Mouse (Mus musculus): ENCODE measurements around the gene Cd9.

Cd9 gene

GRCm38 (mm10) chr6:125494092-125494871 is at the start of gene Cd9:
Cd9 (minus strand) TSS chr6:125494791.
- DNase-seq (ENCODE audit: extremely low spot score, low read depth, low spot score), result peak; percentile 22

DNA sequence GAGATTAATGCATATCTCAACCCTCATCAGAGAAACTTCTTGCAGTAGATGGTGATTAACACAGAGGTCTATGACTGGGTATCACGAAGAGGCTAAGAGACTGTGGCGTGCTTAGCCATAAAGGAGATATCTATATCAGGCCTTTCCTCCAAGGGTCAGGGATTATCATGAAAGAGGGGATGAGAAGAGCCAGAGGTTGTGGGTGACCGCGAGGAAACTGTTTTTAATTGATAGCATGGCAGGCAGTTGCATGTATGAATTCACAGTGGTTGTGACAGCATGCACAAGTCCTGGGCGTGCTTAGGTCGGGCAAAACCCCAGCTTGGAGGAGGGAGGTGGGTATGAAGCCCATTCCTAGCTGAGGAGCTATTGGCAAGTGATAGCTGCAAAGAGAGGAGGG is 46.7 kb upstream of the Cd9 start:
- DNase-seq (ENCODE audit: extremely low spot score, low read depth, low spot score), result no peak

- DNase-seq (ENCODE audit: extremely low spot score, low read depth, low spot score), result no peak
Observed at GRCm38 (mm10) chr6:125540826-125541225, 46.2 kb upstream of the Cd9 start.

DNA sequence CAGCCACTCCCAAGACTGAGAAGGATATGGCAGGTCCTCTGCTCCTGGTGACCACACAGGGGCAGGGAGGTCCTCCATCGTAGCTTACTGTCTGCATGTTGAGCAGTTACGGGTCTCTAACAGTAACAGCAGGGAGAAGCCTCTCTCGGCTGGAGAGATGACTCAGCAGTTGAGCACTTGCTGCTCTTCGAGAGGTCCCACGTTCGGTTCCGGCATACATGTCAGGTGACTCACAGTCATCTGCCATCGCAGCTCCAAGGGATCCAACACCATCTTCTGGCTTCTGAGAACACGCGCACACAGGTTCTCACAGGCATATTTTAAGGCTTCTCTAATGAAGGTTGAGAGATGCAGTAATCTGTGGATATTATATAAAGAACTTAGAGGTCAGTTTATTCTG is 45.6 kb upstream of the Cd9 start:
- DNase-seq (ENCODE audit: extremely low spot score, low read depth, low spot score), result no peak

DNA sequence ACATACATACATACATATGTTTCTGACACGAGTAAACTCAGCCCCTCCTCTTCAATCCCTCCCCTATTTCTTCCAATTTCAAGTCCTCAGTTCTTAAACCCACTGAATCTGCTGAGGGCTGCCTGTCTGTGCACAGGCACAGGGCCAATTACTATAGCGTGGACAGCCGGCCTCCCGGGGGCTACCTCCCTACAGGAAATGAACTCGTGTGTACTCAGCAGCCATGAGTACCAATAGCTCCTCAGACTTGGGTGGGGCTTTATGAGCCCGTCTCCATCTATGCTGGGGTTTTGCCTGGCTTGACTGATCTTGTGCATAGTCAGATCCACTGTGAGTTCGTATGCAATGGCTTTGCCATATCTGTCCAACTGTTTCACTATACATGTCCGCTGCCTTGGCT is 44.8 kb upstream of the Cd9 start:
- DNase-seq (ENCODE audit: extremely low spot score, low read depth, low spot score), result no peak

DNA sequence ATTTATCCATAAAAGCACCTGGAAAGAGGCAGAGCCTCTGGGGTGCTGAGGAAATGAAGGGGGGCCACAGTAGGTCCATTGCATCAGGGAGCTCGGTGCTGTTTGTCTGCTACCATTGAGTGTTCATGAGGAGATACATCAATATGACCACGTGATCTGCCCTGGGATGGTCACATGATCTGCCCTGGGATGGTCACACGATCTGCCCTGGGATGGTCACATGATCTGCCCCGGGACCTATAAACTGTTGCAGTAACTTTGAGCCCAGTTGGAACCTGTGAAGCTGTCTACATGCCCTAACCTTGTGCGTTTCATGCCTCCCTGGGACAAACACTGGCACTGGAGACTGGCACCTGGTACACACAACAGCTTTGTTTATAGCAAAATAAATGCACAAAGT is 43.9 kb upstream of the Cd9 start:
- no peak for DNase-seq (ENCODE audit: extremely low spot score, low read depth, low spot score)

DNA sequence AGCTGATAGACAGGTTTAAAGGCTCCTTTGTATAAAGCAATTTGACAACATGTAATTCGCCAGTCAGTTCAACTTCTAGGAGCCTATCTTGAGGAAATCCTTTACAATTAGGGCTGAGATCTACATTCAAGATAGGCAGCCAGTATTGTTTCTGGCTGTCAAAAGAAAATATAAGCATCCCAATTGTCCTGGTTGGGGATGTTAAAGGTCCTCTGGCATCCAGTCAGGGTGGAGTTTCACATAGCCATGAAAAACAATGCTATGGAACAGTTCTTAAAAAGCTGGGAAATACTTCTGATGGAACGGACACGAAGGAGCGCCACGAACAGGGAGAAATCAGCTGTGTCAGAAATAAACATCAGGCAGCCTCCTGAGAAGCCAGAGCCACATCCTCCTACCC is 40.4 kb upstream of the Cd9 start:
- no peak for DNase-seq (ENCODE audit: extremely low spot score, low read depth, low spot score)

DNA sequence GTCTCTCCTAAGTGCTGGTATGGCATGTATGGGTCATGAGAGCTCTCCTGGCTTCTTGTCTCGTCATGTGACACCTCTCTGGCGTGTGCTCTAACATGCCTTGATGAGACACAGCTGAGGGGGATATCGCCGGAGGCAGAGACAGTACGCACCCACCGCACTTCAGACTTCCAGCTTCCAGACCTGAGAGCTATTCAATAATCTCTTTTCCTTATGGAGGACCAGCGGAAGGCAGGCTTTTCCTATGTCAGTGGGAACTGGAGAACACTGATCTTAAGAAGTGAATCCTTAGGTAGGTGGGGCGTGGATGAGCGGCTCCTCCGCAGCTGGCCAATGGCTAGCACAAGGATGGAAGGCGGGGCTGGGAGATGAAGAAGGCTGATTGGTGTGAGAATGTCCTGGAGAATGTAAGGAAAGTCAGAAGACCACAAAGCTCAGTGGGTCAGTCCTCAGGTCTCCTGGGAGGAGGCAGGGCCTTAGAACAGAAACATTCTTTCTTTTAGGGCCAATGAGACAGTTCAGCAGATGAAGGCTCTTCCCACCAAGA is 38.6 kb upstream of the Cd9 start:
- no peak for DNase-seq (ENCODE audit: extremely low spot score, low read depth, low spot score)

- no peak for DNase-seq (ENCODE audit: extremely low spot score, low read depth, low spot score)
Observed at GRCm38 (mm10) chr6:125529479-125529878, 34.9 kb upstream of the Cd9 start.

- no peak for DNase-seq (ENCODE audit: extremely low spot score, low read depth, low spot score)
Observed at GRCm38 (mm10) chr6:125528614-125529200, 34.1 kb upstream of the Cd9 start.

DNA sequence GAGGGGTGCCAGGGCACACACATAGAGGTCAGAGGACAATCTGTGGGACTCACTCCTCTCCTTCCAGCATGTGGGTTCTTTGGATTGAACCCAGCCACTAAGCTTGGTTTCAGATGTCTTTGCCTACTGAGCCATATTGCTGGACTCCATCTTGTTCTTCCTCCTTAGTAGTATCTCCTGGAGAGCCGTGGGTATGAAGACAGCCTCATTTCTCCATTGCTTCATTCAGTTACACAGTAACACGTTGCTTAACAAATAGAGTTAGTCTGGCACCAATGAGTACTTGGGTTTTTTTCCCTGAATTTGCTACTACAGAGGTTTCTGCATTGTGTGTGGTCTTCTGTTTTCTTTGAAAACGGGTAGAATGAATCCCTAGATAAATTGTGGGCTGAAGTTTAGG is 31.5 kb upstream of the Cd9 start:
- DNase-seq (ENCODE audit: extremely low spot score, low read depth, low spot score), result no peak

DNA sequence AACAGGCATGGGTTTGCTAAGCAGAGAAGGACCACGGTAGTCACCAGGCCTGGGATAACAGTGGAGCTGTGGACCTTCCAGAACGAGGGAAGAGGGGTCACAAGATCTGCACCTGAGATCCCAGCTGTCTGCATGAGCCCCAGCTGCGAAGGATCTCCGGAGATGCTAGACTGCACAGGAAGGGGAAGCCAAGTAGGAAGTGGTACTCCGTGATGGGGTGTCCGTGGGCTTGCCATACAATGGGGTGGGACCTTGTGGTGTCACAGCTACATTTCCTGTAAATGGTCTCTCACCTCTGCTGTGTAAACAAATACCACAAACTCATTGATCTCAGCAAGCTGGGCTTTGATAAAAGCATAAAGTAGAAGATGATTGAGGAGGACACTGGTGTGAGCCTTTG is 29.4 kb upstream of the Cd9 start:
- no peak for DNase-seq (ENCODE audit: extremely low spot score, low read depth, low spot score)

- no peak for DNase-seq (ENCODE audit: extremely low spot score, low read depth, low spot score)
Observed at GRCm38 (mm10) chr6:125521558-125522193, 27.1 kb upstream of the Cd9 start.

DNA sequence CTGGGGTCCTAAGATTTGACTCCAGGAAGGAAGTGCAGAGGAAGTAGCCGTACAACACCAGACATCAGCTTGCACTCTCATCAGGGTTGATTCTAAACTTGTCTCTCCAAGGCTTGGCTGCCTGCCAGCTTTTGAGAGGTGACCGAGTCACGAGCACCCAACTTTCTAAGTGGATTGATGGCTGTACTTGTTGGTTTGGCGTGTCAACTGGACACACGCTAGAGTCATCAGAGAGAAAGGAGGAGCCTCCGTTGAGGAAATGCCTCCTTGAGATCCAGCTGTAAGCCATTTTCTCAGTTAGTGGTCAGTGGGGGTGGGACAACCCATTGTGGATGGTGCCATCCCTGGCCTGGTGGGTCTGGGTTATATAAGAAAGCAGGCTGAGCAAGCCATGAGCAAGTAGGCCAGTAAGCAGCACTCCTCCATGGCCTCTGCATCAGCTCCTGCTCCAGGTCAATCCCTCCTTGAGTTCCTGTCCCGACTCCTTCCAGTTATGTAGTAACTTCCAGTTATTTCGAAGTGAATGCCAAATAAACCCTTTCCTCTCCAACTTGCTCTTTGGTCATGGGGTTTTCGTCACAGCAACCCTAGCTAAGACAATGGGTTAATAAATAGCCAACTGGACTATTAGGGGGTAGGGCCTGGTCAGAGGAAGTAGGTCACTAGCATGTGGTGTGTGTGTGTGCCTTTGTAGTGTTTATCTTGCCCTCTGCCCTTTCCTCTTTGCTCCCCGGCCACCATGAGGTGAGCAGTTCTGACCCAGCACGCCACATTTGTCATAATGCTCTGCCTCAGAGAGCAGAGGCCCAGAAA is 21.1 kb upstream of the Cd9 start:
- DNase-seq (ENCODE audit: extremely low spot score, low read depth, low spot score), result no peak

DNA sequence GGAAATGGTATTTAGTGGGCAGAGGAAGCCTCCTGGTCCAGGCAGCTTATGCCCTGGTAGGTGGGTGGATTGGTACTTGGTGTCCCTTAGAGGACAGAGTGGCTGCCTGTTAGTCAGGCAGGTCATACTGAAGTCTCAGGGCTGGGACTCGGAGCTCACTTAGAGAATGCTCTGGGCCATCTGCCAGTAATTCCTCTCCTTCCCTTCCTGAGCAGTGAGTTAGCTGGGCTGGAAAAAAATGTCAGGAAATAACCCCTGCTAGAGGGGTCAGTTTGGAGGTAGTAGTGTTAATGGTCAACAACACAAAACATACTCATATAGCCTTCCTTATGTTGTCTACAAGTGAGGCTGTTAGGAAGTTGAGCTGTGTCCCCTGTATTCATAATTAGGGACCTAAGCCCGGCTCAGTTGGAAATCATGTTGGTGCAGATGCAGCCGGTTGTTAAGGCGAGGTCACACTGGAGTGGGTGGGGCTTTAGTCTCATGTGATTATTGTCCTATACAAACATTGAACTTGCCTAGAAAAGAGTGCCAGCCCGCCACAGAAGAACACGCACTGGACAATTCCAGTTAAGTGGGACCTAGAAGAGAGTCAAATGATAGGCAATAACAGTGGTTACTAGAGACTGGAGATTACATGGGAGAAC is 18.5 kb upstream of the Cd9 start:
- no peak for DNase-seq (ENCODE audit: extremely low spot score, low read depth, low spot score)

GRCm38 (mm10) chr6:125511196-125511595 is 16.6 kb upstream of the Cd9 start:
- no peak for DNase-seq (ENCODE audit: extremely low spot score, low read depth, low spot score)

DNA sequence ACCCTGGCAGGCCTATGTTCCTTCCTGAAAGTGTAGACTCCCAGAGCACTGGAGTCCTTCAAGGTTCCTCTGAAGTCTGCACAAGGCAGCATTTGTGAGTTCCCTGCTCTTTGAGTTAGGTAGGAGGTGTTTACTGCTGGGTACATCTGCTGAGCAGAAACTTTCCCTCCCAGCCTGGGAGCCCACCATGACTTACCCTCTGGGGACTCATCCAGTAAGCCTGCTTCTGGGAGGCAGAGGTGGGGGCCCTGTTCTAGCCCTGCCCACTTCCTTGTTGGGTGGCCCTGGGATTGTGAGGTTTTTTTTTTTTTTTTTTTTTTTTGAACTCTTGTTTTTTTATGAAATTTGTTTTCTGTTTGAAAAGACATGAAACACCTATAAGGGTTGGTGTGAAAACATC is 16.1 kb upstream of the Cd9 start:
- DNase-seq (ENCODE audit: extremely low spot score, low read depth, low spot score), result no peak

DNA sequence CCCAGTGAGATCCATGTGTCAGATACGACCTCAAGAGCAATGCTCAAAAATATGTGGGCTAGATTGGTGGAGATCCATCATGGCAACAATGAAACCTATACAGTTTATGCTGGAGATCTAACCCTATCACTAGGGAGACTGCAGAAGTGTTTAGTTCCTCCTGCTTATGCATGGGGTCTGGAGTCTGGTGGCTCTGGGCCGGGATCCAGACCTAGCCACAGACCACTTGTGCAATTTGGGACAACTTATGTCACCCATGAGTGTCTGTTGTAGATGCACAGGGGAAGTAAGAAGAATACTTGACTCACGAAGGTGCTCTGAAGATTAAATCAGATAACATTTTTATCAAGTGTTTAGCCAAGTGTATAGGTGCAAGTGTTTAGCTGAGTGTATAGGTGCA is 15.2 kb upstream of the Cd9 start:
- no peak for DNase-seq (ENCODE audit: extremely low spot score, low read depth, low spot score)

GRCm38 (mm10) chr6:125506427-125506826 is 11.8 kb upstream of the Cd9 start:
- DNase-seq (ENCODE audit: extremely low spot score, low read depth, low spot score), result no peak

GRCm38 (mm10) chr6:125504622-125505355 is 10.2 kb upstream of the Cd9 start:
- no peak for DNase-seq (ENCODE audit: extremely low spot score, low read depth, low spot score)

All from hindlimb bud, embryonic 11.5 days (tissue).